10 mouse cellular contexts compared by ENCODE assay signal in genomic region chr11:32061874-32062273, GRCm38 (mm10).
DNase-seq lines count a peak whose midpoint lies in the region; ATAC-seq and TF ChIP-seq lines count a peak whose summit lies in the region.
"Had no signal": no experiment of that assay in that cellular context is flagged by ENCODE, and none has a peak within 500 bp of the region (broad histone marks: within the 10 kb centered on the region; RNA-seq: fewer than 3 reads in every experiment).

No protein-coding gene starts in this region.

- no peaks in the 10 kb centered on the region for H3K36me3 ChIP-seq in heart, embryonic 10.5 days
- 0 out of 2 replicates have a peak, but pooled peaks cover 3% of the 10 kb centered on the region for H3K36me3 ChIP-seq in hindbrain, postnatal 0 days (ENCODE audit: insufficient read depth, low read length)

- 0 out of 2 replicates have a peak overlapping the region, but pooled peaks have one; percentile 3 for H3K4me3 ChIP-seq in heart, embryonic 10.5 days
- H3K4me3 ChIP-seq in hindbrain, postnatal 0 days (ENCODE audit: low read length): no peak overlapping the region
- H3K4me3 ChIP-seq: megakaryocyte, embryonic 14.5 days had no signal

- H3K9me3 ChIP-seq in heart, embryonic 10.5 days: no peaks in the 10 kb centered on the region
- H3K9me3 ChIP-seq in hindbrain, postnatal 0 days (ENCODE audit: low read length): no peaks in the 10 kb centered on the region

- TF ChIP-seq CTCF in hindbrain, postnatal 0 days (IDR thresholded peaks at IDR 0.05; ENCODE audit: low read depth): no peak

- H3K4me2 ChIP-seq in hindbrain, postnatal 0 days (ENCODE audit: low read depth, low read length): no peak overlapping the region

- no peak for ATAC-seq in hindbrain, postnatal 0 days

- H3K9ac ChIP-seq in hindbrain, postnatal 0 days (replicated peaks; ENCODE audit: low read length): no peak overlapping the region

- DNase-seq in left cerebral cortex, adult 11 months (ENCODE audit: low spot score): peak; percentile 61
- no peak for DNase-seq in left cerebral cortex, postnatal 4 days
- no peak for DNase-seq in heart, embryonic 10.5 days (ENCODE audit: low spot score)
- peak; percentile 51 to 63 for DNase-seq in left cerebral cortex, postnatal 36 days (ENCODE audit: low spot score in 2 of 2)
- DNase-seq in thymus, postnatal 10 days (ENCODE audit: low spot score in 2 of 2): peak; percentile 51 to 59
- DNase-seq in embryo, embryonic 10.5 days (ENCODE audit: low spot score): no peak
- DNase-seq in hindbrain, postnatal 0 days (ENCODE audit: low spot score): no peak
- DNase-seq in MN1 (ENCODE audit: low spot score): no peak
- DNase-seq: kidney, postnatal 14 days had no signal

- intact Hi-C loops in left cerebral cortex, postnatal 4 days (cut with DNase I): no loop called here
- intact Hi-C loops in left cerebral cortex, postnatal 36 days (cut with DNase I): loop anchor here (5.0 kb wide), 4 partner anchors 45 to 95 kb away; partner anchors contain the start of gene Nsg2

- H3K4me1 ChIP-seq in heart, embryonic 10.5 days: peaks cover 40% of the 10 kb centered on the region
- H3K4me1 ChIP-seq in hindbrain, postnatal 0 days (ENCODE audit: insufficient read depth, low read length): peaks cover 14% of the 10 kb centered on the region

- peak overlapping the region; percentile 4; the same call in 1 of the 2 replicates for H3K27ac ChIP-seq in heart, embryonic 10.5 days
- H3K27ac ChIP-seq in hindbrain, postnatal 0 days: no peak overlapping the region

- WGBS in heart, embryonic 10.5 days: 57% methylated on average over 10 of the region's 10 CpGs
- 78% methylated on average over 10 of the region's 10 CpGs for WGBS in hindbrain, postnatal 0 days

- H3K27me3 ChIP-seq in heart, embryonic 10.5 days (ENCODE audit: insufficient read depth, poor library complexity, severe bottlenecking): peaks cover 7% of the 10 kb centered on the region; the same call in 1 of the 2 replicates
- H3K27me3 ChIP-seq in hindbrain, postnatal 0 days (ENCODE audit: insufficient read depth, low read length): no peaks in the 10 kb centered on the region

Comparison
In these comparisons a context has a peak if more than half of its experiments do, and no peak if none do; other contexts are left out.
1. DNase-seq: peak in left cerebral cortex, adult 11 months (single experiment), left cerebral cortex, postnatal 36 days (2 of 2) and thymus, postnatal 10 days (2 of 2); none in left cerebral cortex, postnatal 4 days (single experiment), heart, embryonic 10.5 days (single experiment), embryo, embryonic 10.5 days (single experiment), hindbrain, postnatal 0 days (single experiment) and MN1 (single experiment).